Mouse (Mus musculus): Measurements from ENCODE around the gene Ccdc90b.

- TF ChIP-seq CTCF (IDR thresholded peaks at IDR 0.05; ENCODE audit: borderline replicate concordance, extremely low read depth, insufficient read depth, insufficient read length) (no peak), POLR2A (IDR thresholded peaks at IDR 0.05; ENCODE audit: borderline replicate concordance, extremely low read depth, insufficient read depth, insufficient read length, poor library complexity, severe bottlenecking) (no peak)
Observed at GRCm38 (mm10) chr7:92589986-92590385, 29.0 kb downstream of the Ccdc90b start.

Measured in brain, embryonic 14.5 days (tissue).